Mouse (Mus musculus) small intestine, adult 2 months (tissue): ENCODE results near the gene Panx3.

ENCODE experiments used
- CTCF ChIP-seq: fragments of 200-500 bp; IDR thresholded peaks from 2 replicates; pipeline ENCODE4 v1.5.1; 2012; ENCODE audit warnings: low read depth, mild to moderate bottlenecking, control low read depth, inconsistent platforms, low read length, moderate library complexity, mixed read lengths; ENCODE audit not compliant: insufficient replicate concordance, insufficient read length; ENCODE audit errors: extremely low read depth
- POLR2A ChIP-seq: fragments of 200-500 bp; IDR thresholded peaks from 2 replicates; pipeline ENCODE4 v1.6.1; 2012; ENCODE audit warnings: low read depth, mild to moderate bottlenecking, control low read depth, inconsistent platforms, low read length, moderate library complexity

GRCm38 (mm10) chr9:37669678-37670077 is 643 bp upstream of the Panx3 start:
- no peak for TF ChIP-seq CTCF
- no peak for TF ChIP-seq POLR2A
